Mouse (Mus musculus): ENCODE measurements around the gene Cks1b.

Cks1b gene

GRCm38 (mm10) chr3:89418170-89418860 is at the start of gene Cks1b, which contains the start of gene Shc1:
Gene Cks1b, minus strand, starts transcription at chr3:89418383.
Gene Shc1, plus strand, starts transcription at chr3:89418443.
- DNase-seq (ENCODE audit: extremely low read depth, low read depth, low spot score), result peak; percentile 99

GRCm38 (mm10) chr3:89458965-89459807 is 41.0 kb upstream of the Cks1b start:
- DNase-seq (ENCODE audit: extremely low read depth, low read depth, low spot score), result no peak

GRCm38 (mm10) chr3:89458372-89458964 is 40.3 kb upstream of the Cks1b start:
- peak; percentile 66 for DNase-seq (ENCODE audit: extremely low read depth, low read depth, low spot score)

GRCm38 (mm10) chr3:89456726-89457665 is 38.8 kb upstream of the Cks1b start:
- DNase-seq (ENCODE audit: extremely low read depth, low read depth, low spot score), result no peak

GRCm38 (mm10) chr3:89455786-89456285 is 37.7 kb upstream of the Cks1b start:
- no peak for DNase-seq (ENCODE audit: extremely low read depth, low read depth, low spot score)

- no peak for DNase-seq (ENCODE audit: extremely low read depth, low read depth, low spot score)
Measured at GRCm38 (mm10) chr3:89454401-89455177, 36.4 kb upstream of the Cks1b start, which contains the start of gene Pmvk. Gene Pmvk, plus strand, starts transcription at chr3:89454541.

- DNase-seq (ENCODE audit: extremely low read depth, low read depth, low spot score), result no peak
Measured at GRCm38 (mm10) chr3:89451916-89452315, 33.7 kb upstream of the Cks1b start.

GRCm38 (mm10) chr3:89449541-89449940 is 31.4 kb upstream of the Cks1b start:
- DNase-seq (ENCODE audit: extremely low read depth, low read depth, low spot score), result no peak

- DNase-seq (ENCODE audit: extremely low read depth, low read depth, low spot score), result no peak
Measured at GRCm38 (mm10) chr3:89448720-89449537, 30.7 kb upstream of the Cks1b start.

- no peak for DNase-seq (ENCODE audit: extremely low read depth, low read depth, low spot score)
Measured at GRCm38 (mm10) chr3:89440691-89441090, 22.5 kb upstream of the Cks1b start.

GRCm38 (mm10) chr3:89437269-89437668 is 19.1 kb upstream of the Cks1b start:
- DNase-seq (ENCODE audit: extremely low read depth, low read depth, low spot score), result no peak

- no peak for DNase-seq (ENCODE audit: extremely low read depth, low read depth, low spot score)
Measured at GRCm38 (mm10) chr3:89436176-89437113, 18.3 kb upstream of the Cks1b start, which contains the start of gene Pbxip1. Gene Pbxip1, plus strand, starts transcription at chr3:89436706.

- no peak for DNase-seq (ENCODE audit: extremely low read depth, low read depth, low spot score)
Measured at GRCm38 (mm10) chr3:89435041-89435440, 16.9 kb upstream of the Cks1b start.

GRCm38 (mm10) chr3:89434532-89434931 is 16.3 kb upstream of the Cks1b start:
- no peak for DNase-seq (ENCODE audit: extremely low read depth, low read depth, low spot score)

GRCm38 (mm10) chr3:89432606-89433005 is 14.4 kb upstream of the Cks1b start:
- DNase-seq (ENCODE audit: extremely low read depth, low read depth, low spot score), result no peak

GRCm38 (mm10) chr3:89430171-89431159 is 12.3 kb upstream of the Cks1b start, which contains the start of gene Pygo2:
Gene Pygo2, plus strand, starts transcription at chr3:89430214.
- DNase-seq (ENCODE audit: extremely low read depth, low read depth, low spot score), result no peak
